Mouse (Mus musculus): ENCODE data around the gene Cnih2.

Cnih2 gene

DNA sequence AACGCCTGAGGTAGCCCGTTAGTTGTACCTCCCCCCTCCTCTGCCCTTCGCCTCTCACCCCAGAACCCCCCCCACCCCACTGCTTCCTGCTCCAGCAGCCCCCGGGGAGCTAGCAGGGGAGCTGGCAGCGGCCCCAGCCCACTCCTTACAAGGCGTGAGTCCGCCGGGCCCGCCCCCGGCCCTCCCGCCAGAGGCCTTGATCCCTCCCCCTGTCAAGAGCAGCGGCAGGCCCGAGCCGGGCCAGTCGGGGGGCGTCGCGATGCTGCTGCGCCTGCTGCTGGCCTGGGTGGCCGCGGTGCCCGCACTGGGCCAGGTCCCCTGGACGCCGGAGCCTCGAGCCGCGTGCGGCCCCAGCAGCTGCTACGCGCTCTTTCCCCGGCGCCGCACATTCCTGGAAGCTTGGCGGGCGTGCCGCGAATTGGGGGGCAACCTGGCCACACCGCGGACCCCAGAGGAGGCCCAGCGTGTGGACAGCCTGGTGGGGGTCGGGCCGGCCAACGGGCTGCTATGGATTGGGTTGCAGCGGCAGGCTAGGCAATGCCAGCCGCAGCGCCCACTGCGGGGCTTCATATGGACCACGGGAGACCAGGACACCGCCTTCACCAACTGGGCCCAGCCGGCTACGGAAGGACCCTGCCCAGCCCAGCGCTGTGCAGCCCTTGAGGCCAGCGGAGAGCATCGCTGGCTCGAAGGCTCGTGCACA is 30.3 kb downstream of the Cnih2 start, which contains the start of gene Cd248:
Gene Cd248, plus strand, starts transcription at position 212 of the 703 bp plus-strand sequence.
- peak; percentile 80 for DNase-seq (ENCODE audit: low spot score)

DNA sequence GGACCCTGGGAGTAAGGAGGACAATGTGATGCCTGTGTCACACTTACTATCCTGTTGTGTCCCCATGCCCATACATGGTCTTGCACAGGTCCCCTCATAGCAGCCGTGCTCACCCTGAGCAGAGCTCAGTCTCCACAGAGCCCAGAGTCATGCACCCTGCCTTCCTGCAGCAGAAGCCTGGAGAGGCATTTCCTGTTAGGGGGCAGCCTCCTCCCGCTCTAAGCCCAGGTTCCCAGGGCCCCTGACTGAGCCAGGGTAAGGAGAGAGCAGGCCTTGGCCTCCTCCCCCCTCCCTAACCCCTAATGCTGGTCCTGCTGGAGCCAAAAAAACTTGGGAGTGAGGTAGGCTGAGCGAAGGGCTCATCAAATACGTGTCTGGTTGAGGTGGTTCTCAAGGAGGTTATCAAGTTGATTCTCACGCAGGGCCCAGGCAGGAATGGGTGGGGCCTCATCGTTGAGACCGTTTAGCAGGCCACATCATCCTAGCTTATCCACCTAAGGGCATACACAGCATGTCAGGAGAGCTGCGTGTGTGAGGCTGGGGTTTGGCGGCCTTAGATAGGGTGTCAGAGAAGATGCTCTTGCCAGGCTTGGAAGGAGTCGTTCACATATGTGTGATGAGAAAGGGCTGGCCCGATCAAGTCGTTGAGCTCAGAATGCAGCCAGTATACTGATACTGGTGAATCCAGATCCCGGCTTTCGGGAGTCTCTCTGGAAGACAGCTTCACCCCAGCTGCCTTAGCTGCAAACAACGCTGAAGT is 31.1 kb downstream of the Cnih2 start:
- no peak for DNase-seq (ENCODE audit: low spot score)

DNA sequence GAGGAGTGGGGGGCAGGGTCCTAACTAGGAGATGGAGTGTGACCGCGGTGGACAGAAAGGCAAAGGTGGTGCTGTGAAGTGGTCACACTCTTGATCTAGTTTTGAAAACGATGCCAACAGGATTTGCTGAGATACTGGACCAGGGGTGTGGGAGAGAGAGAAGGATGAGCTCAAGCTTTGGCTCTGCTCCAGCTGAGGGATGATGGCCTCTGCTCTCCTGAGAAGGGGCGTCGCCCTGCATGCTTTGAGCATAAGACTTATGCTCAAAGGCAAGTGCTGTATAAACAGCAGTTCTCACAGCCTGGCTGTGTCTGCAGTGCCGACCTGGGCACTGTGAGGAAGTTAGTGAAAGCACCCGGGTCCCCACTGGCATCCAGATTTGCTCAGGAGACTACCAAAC is 33.2 kb downstream of the Cnih2 start:
- DNase-seq (ENCODE audit: low spot score) = peak; percentile 72

DNA sequence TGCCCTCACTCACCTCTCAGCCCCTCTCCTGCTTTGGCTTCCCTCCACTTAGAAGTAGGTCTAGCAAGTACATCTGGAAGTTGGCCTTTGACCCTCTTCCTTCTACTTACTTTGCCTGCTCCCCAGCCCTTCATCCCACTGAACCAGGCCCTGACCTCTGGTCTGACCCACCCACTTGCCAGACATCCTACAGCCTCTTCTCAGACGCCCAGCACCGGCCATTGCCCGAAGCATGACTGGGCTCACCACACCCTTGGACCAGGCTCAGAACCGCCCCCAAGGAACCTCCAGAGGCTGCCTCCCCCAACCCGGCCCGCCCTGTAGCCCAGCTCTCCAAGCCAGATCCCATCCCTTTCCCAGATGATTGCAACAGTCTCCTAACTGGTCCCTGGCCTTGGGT is 35.9 kb downstream of the Cnih2 start:
- peak; percentile 73 for DNase-seq (ENCODE audit: low spot score)

DNA sequence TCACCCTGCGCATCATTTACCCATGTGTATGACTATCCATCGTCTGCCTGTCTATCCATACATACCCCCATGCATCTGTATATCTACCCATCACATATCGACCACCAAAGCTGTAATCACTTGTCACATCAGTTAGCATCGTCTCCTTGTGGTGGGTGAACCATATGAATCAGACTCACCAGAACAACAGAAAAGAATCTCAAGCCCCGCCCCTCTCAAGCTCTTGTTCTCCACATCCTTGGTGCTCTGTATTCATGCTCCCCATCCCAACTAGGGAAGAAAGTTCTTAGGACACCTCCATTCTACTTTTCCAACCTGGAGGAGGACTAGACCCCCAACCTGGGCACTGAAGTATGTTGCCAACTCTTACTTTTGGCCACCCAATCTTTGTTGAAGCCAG is 36.3 kb downstream of the Cnih2 start:
- no peak for DNase-seq (ENCODE audit: low spot score)

GRCm38 (mm10) chr19:5060365-5061330 is 37.7 kb downstream of the Cnih2 start:
- peak; percentile 70 for DNase-seq (ENCODE audit: low spot score)

DNA sequence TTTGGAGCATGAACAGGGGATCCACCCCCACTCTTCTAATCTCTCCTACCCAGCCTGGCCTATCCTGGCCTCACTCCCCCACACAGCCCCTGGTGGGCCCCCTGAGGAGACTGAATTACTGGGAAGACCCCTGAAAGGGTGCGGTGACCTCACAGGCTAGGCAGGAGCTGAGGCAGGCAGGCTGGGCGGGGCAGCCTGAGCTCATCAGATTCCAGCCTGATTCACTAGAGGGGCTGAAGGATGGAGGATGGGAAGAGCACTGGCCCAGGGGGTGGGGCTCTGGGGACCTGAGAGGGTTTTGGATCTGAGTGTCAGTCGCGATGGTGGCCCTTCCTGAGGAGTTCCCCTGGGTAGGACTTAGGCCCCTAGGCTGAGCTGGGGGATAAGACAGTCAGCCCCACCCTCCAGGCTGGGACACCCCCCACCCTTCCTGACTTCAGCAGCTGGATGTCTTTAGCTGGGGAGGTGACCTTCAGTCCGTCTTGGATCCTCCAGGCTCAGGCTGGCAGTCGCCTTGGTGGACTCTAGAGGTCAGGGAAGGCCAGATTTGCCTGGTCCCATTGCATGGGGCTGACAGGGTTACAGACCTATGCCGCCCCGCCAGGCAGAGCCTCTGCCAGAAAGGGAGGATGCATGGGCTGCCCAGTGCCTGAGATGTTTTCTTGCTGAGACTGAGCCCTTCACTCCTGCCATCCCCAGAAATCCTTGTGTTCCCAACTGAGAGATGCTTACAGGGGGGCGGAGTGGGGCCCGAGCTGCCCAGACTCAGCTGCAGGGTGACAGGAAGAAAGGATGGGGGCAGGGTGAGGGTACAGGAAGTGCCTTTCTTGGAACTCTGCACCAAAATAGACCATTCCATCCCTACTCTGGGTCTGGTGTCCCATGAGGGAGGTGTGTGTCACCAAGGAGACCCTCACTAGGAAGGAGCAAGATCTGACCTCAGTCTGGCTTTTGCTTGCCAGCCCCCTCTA is 39.2 kb downstream of the Cnih2 start:
- peak; percentile 60 for DNase-seq (ENCODE audit: low spot score)

DNA sequence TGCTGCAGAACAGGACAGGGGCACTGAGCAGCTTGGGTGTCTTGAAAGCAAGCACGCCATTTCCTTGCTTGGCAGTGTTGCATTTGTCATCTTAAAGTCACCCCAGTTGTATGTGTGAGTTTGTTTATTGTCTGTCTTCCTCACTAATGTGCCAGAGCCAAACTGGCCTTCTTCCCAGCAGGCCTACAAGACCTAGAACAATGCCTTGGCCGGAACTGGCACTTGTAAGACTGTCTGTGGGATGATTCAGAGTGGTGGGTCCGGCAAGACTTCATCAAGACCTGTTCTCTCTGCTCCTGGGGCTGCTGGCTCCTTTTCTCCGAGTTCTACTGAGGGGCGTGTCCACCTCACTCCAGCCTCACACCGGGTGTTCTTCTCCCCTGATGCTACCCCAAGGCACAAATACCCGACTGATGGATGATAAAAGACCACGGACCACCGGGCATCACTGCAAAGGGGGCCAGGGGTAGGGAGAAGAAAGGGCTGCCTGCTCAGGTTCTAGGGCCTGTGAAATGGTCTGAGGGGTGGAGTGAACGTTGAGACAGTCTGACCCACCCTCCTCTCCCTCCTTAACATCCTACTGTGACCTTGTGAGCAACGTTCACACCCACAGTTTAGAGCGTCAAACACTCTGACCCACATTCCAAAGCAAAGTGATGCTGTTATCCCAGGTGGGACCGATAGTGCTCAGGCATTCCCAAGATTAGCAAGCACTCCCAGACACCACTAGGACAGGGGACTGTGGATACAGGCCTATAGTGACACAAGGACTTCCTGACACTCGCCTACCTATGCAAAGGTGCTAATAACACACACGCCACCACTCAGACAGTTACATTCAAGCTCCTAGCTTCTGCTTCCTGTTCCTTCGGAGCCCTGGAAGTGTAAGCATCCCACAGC is 40.2 kb downstream of the Cnih2 start:
- no peak for DNase-seq (ENCODE audit: low spot score)

DNA sequence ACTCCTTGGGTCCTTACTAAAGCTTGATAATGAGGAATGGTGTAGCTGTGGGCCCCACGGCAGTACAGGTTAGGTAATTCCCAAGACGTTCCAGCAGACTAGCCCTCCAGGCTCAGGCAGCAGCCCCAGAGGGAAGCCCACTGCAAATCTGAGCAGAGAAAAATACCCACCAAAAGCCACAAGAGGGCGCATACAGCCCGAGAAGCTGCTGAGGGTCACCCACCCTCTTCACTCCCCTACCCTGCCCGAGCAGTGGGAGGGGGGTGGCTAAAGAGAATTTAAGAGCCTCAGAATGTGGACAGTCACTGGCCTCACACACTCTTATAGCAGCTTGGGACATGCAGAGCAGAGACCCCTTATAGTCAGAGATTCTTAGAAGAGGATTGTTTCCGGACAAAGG is 42.1 kb downstream of the Cnih2 start:
- no peak for DNase-seq (ENCODE audit: low spot score)

DNA sequence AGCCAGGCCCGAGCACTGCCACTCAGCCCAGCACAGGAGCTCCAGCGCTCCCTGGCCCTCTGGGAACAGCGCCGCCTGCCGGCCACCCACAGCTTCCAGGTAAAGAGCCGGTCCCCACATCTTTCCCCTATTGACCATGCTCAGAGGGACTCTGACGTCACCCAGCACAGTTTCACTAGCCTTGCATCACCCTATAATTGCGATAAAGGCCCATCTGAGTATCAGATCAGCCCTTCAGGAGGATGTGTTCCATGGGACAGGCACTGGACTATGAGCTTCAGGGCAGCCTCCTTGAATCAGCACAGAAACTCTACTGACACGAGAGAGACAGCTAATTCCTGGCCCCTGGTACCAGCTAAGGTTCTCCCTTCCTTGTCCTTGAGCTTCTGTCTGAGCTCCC is 44.4 kb downstream of the Cnih2 start:
- peak; percentile 66 for DNase-seq (ENCODE audit: low spot score)

DNA sequence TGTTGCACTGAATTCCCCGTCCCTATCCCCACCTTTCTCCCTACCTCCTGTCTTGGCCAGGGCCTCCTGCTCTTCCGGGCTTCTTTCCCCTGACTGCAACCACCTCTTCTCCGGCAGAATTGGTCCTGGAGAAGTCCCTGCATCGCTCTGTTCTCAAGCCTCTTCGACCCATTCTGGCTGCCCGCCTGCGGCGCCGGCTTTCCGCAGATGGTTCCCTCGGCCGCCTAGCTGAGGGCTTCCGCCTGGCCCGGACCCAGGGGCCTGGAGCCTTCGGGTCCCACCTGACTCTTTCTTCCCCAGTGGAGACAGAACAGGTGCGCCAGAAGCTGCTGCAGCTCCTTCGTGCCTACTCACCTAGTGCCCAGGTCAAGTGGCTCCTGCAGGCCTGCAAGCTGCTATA is 45.5 kb downstream of the Cnih2 start:
- DNase-seq (ENCODE audit: low spot score) = no peak

DNA sequence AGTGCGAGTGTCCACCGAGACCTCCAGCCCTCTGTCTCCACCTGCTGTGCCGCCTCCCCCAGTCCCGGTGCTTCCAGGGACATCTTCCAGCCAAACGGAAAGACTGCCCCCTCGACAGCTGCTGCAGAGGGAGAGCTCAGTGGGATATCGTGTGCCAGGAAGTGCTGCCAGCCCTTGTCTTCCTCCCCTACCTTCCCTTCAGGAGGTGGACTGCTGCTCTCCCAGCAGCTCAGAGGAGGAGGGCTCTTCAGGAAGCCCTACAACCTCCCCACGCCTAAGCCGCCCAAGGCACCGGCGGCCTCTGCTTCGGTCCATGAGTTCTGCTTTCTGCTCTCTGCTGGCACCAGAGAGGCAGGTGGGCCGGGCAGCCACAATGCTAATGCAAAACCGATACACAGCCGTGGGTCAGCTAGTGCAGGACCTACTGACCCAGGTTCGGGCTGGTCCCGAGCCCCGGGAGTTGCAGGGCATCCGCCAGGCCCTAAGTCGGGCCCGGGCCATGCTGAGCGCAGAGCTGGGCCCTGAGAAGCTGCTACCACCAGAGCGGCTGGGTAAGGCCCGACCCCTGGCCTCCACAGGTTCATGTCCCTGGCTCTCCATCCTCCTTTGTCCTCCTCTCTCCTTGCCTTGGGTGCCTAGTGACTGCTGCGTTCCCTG is 46.0 kb downstream of the Cnih2 start:
- DNase-seq (ENCODE audit: low spot score) = no peak

DNA sequence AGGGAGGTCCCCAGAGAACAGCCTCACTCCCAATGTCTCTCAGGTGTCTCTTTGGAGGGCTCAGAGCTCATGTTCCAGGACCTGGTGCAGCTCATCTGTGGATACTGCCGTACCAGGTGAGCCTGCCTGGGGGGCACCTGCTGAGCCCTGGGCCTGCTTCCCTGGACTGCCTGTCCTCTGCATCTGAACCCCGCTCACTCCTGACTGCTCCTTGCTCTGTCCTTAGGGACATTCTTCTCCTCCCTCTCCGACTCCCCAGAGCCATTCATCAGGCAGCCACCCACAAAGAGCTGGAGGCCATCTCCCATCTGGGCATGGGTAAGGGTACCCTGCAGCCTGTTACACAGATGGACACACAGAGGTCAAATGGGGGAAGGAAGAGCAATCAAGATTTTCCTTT is 46.8 kb downstream of the Cnih2 start:
- no peak for DNase-seq (ENCODE audit: low spot score)

GRCm38 (mm10) chr19:5051031-5051430 is 47.3 kb downstream of the Cnih2 start:
- DNase-seq (ENCODE audit: low spot score) = no peak

DNA sequence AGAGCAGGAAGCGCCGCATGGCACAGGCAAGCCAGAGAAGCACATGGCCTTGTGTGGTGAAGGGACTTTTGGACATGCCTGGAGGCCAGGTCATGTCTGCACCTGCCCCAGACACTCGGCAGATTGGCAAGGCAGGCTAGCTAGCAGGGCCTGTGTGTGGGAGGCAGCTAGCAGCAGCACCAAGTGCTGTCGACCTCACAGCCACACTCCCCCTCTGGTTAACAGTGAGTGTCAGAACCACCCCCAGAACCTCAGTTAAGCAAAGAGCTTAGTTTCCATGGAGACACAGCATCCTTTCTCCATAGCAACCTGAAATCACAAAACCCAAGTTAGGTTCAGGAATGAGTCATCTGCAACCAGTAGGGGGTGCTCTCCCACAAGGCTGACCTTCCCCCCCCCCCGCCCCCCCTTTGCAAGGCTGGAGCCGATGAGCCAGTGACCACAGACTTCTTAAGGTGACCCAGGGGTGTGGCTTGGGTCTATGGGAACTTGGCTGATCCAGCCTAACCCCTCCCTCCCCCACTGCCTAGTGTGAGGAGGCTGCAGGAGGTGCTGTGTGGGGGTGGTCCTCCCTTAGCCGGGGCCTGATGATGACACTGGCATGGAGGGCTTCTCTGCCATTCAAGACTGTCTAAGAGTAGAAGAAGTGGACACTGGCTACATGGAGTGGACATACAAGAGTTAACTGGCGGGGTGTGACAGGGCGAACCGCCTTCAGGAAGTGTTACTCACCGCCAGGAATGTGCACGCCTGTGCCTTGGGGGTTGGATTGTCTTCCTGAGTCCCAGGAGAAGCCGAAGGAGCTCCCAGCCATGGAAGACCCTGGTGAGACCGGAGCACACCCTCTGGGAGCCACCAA is 48.0 kb downstream of the Cnih2 start, which contains the start of gene Rin1:
Gene Rin1, plus strand, starts transcription at position 435 of the 859 bp plus-strand sequence.
- peak; percentile 78 for DNase-seq (ENCODE audit: low spot score)

DNA sequence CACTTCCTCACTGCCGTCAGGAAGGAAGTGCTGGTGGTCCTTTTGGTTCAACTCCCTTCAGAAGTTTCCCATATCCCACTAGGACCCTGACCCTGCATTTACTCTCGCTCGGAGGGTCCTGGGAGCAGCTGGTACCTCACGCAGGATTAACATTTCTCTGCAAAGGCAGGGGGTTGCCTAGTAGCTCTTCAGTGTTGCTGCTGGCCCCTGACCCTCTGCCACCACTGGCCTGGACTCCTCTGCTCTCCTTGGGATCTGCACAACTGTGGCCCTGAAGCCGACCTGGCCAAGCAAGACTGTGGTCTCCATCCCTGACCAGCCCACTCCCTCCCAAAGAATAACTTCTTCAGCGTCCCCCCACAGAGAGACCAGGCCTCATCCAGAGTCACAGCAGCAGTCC is 49.0 kb downstream of the Cnih2 start:
- DNase-seq (ENCODE audit: low spot score) = no peak

GRCm38 (mm10) chr19:5048138-5049056 is 49.9 kb downstream of the Cnih2 start:
- DNase-seq (ENCODE audit: low spot score) = no peak
